10 mouse cellular contexts compared by ENCODE assay signal in genomic region chr9:32518351-32519075, GRCm38 (mm10). TPM values are rescaled to one million over a fixed set of nuclear protein-coding genes. Genes with fewer than 3 reads are reported as not detected.
DNase-seq lines count a peak whose midpoint lies in the region; ATAC-seq lines count a peak whose summit lies in the region.
"Had no signal": no experiment of that assay in that cellular context is flagged by ENCODE, and none has a peak within 500 bp of the region (broad histone marks: within the 10 kb centered on the region; RNA-seq: fewer than 3 reads in every experiment).

No protein-coding gene starts in this region.

- no peaks in the 10 kb centered on the region for H3K27me3 ChIP-seq in heart, embryonic 14.5 days (ENCODE audit: control insufficient read depth, insufficient read depth, low read length)
- H3K27me3 ChIP-seq in heart, embryonic 11.5 days (ENCODE audit: control insufficient read depth, insufficient read depth, low read length) = no peaks in the 10 kb centered on the region
- no peaks in the 10 kb centered on the region for H3K27me3 ChIP-seq in embryonic facial prominence, embryonic 12.5 days
- H3K27me3 ChIP-seq in liver, embryonic 15.5 days = no peaks in the 10 kb centered on the region

- no peaks in the 10 kb centered on the region for H3K36me3 ChIP-seq in heart, embryonic 14.5 days (ENCODE audit: control insufficient read depth, insufficient read depth, low read length)
- H3K36me3 ChIP-seq in heart, embryonic 11.5 days (ENCODE audit: control insufficient read depth, insufficient read depth, low read length) = no peaks in the 10 kb centered on the region
- H3K36me3 ChIP-seq in embryonic facial prominence, embryonic 12.5 days = no peaks in the 10 kb centered on the region
- no peaks in the 10 kb centered on the region for H3K36me3 ChIP-seq in liver, embryonic 15.5 days (replicated peaks)
- H3K36me3 ChIP-seq: hindbrain, embryonic 10.5 days had no signal

- no peak overlapping the region for H3K4me3 ChIP-seq in heart, embryonic 14.5 days (ENCODE audit: control insufficient read depth in 1 of 2, insufficient read depth in 1 of 2, low read depth in 1 of 2, low read length in 2 of 2)
- H3K4me3 ChIP-seq in heart, embryonic 11.5 days (ENCODE audit: low read depth, low read length) = no peak overlapping the region
- no peak overlapping the region for H3K4me3 ChIP-seq in embryonic facial prominence, embryonic 12.5 days
- no peak overlapping the region for H3K4me3 ChIP-seq in liver, embryonic 15.5 days (replicated peaks)
- H3K4me3 ChIP-seq: hindbrain, embryonic 10.5 days had no signal

- no peaks in the 10 kb centered on the region for H3K9me3 ChIP-seq in heart, embryonic 14.5 days (ENCODE audit: control insufficient read depth, low read length)
- H3K9me3 ChIP-seq in heart, embryonic 11.5 days (replicated peaks; ENCODE audit: control insufficient read depth, low read length) = no peaks in the 10 kb centered on the region
- no peaks in the 10 kb centered on the region for H3K9me3 ChIP-seq in embryonic facial prominence, embryonic 12.5 days
- no peaks in the 10 kb centered on the region for H3K9me3 ChIP-seq in liver, embryonic 15.5 days (replicated peaks)
- H3K9me3 ChIP-seq: hindbrain, embryonic 10.5 days had no signal

- peaks cover 35 to 46% of the 10 kb centered on the region in 2 experiments for H3K4me1 ChIP-seq in heart, embryonic 14.5 days (ENCODE audit: control insufficient read depth in 2 of 2, insufficient read depth in 2 of 2, low read length in 2 of 2)
- H3K4me1 ChIP-seq in heart, embryonic 11.5 days (ENCODE audit: control insufficient read depth, insufficient read depth, low read length) = peaks cover 43% of the 10 kb centered on the region
- H3K4me1 ChIP-seq in embryonic facial prominence, embryonic 12.5 days = peaks cover 59% of the 10 kb centered on the region
- H3K4me1 ChIP-seq in liver, embryonic 15.5 days (replicated peaks) = peaks cover 68% of the 10 kb centered on the region

- DNase-seq in CD4-positive helper T cell, adult 2 months (ENCODE audit: low read depth, low spot score) = peak; percentile 84
- DNase-seq in frontal cortex, postnatal 25 days (ENCODE audit: low spot score in 2 of 2) = no peak
- no peak for DNase-seq in layer of hippocampus, postnatal 14 days (ENCODE audit: low spot score in 2 of 2)
- no peak for DNase-seq in urinary bladder, postnatal 14 days (ENCODE audit: low spot score)
- DNase-seq: adrenal gland, postnatal 25 days had no signal

- no peak for ATAC-seq in heart, embryonic 14.5 days (ENCODE audit: insufficient number of reproducible peaks, insufficient read depth, low FRiP score, low read depth)
- no peak for ATAC-seq in heart, embryonic 11.5 days (replicated peaks; ENCODE audit: insufficient number of reproducible peaks, low FRiP score, low TSS enrichment)
- no peak for ATAC-seq in embryonic facial prominence, embryonic 12.5 days (ENCODE audit: insufficient number of reproducible peaks, insufficient read depth, low FRiP score, low TSS enrichment)
- no peak for ATAC-seq in liver, embryonic 15.5 days (ENCODE audit: insufficient read depth)

- H3K9ac ChIP-seq in heart, embryonic 14.5 days (ENCODE audit: low read length) = peak overlapping the region; percentile 34; the same call in 1 of the 2 replicates
- H3K9ac ChIP-seq in heart, embryonic 11.5 days (ENCODE audit: low read depth, low read length) = no peak overlapping the region
- no peak overlapping the region for H3K9ac ChIP-seq in embryonic facial prominence, embryonic 12.5 days
- H3K9ac ChIP-seq in liver, embryonic 15.5 days = no peak overlapping the region

- WGBS in heart, embryonic 14.5 days = 71% methylated on average over 13 of the region's 13 CpGs
- WGBS in heart, embryonic 11.5 days (ENCODE audit: insufficient replicate concordance) = 61% methylated on average over 13 of the region's 13 CpGs
- WGBS in embryonic facial prominence, embryonic 12.5 days = 57% methylated on average over 13 of the region's 13 CpGs
- 64% methylated on average over 13 of the region's 13 CpGs for WGBS in liver, embryonic 15.5 days (ENCODE audit: insufficient replicate concordance)

- H3K27ac ChIP-seq in heart, embryonic 14.5 days (replicated peaks in 1 of 2; ENCODE audit: control insufficient read depth in 1 of 2, insufficient read depth in 1 of 2, low read depth in 2 of 2, low read length in 2 of 2) = peak overlapping the region; percentile 0 to 72; a peak in 3 of 4 replicates
- H3K27ac ChIP-seq in heart, embryonic 11.5 days (ENCODE audit: low read depth, low read length) = no peak overlapping the region
- H3K27ac ChIP-seq in embryonic facial prominence, embryonic 12.5 days = peak overlapping the region; percentile 78
- H3K27ac ChIP-seq in liver, embryonic 15.5 days (replicated peaks) = peak overlapping the region; percentile 38; the same call in 1 of the 2 replicates

- no peak overlapping the region for H3K4me2 ChIP-seq in heart, embryonic 14.5 days (ENCODE audit: low read length)
- H3K4me2 ChIP-seq in heart, embryonic 11.5 days = no peak overlapping the region
- H3K4me2 ChIP-seq in embryonic facial prominence, embryonic 12.5 days (replicated peaks) = no peak overlapping the region; the same call in 1 of the 2 replicates
- H3K4me2 ChIP-seq in liver, embryonic 15.5 days = 0 out of 2 replicates have a peak overlapping the region, but pooled peaks have one; percentile 41

RNA-seq across cellular contexts. Expression of gene Fli1, which starts 24.1 kb away (rescaled TPM):
- 20.6 and 22.4 TPM in 2 replicates for polyA plus RNA-seq in heart, embryonic 14.5 days (2014; fragmentation: Nextera tagmentation; extraction: Ambion mirVana)
- polyA plus RNA-seq in heart, embryonic 11.5 days (2014; fragmentation: Nextera tagmentation; extraction: Ambion mirVana) = 17.1 and 18.7 TPM in 2 replicates
- 39.2 and 40.9 TPM in 2 replicates for polyA plus RNA-seq in embryonic facial prominence, embryonic 12.5 days (2016; fragmentation: Nextera tagmentation; extraction: Ambion mirVana)
- polyA plus RNA-seq in liver, embryonic 15.5 days (2015; fragmentation: Nextera tagmentation; extraction: Ambion mirVana) = 8.1 and 9.1 TPM in 2 replicates
- total RNA-seq in layer of hippocampus, postnatal 14 days (2021) = 1 to 10 TPM; 6.1 to 6.7 TPM
